Mouse (Mus musculus) left cerebral cortex, adult 9 months (tissue): Measurements from ENCODE around the gene Olfr26.
"Not testable (repeated sequence)": the region's sequence is repeated elsewhere in the genome, so short reads cannot be mapped to it uniquely, and the experiment has no call there.

Source experiments
- DNase-seq, 2 experiments: peaks; one replicate each; pipeline ENCODE4 v3.0.0; 2022; ENCODE audit warnings: low spot score in 2 of 2

Gene Olfr26

GRCm38 (mm10) chr9:38854760-38855159, at the start of gene Olfr26:
Gene Olfr26 (plus strand): TSS chr9:38855060.
- no peak for DNase-seq

GRCm38 (mm10) chr9:38805696-38806095, 49.2 kb upstream of the Olfr26 start:
- peak in 1 of 2 experiments; percentile 18 for DNase-seq

- DNase-seq, result no peak
These were observed 40.5 kb upstream of the Olfr26 start, which contains the start of gene Olfr922 for GRCm38 (mm10) chr9:38814314-38814713. Gene Olfr922 (plus strand): TSS chr9:38814614.

GRCm38 (mm10) chr9:38815458-38815986, 39.3 kb upstream of the Olfr26 start:
- DNase-seq, result no peak

- no peak for DNase-seq
These were observed 28.6 kb upstream of the Olfr26 start, which contains the start of gene Olfr923 for GRCm38 (mm10) chr9:38826245-38826644. Gene Olfr923 (plus strand): TSS chr9:38826545.

- no peak for DNase-seq
These were observed 21.8 kb upstream of the Olfr26 start for GRCm38 (mm10) chr9:38833027-38833426.

GRCm38 (mm10) chr9:38844149-38844548, 10.7 kb upstream of the Olfr26 start, which contains the start of gene Olfr924:
Gene Olfr924 (plus strand): TSS chr9:38844449.
- DNase-seq, result no peak

GRCm38 (mm10) chr9:38874880-38875279, 20.0 kb downstream of the Olfr26 start:
- not testable (repeated sequence) for DNase-seq

- no peak for DNase-seq
These were observed 22.0 kb downstream of the Olfr26 start, which contains the start of gene Olfr926 for GRCm38 (mm10) chr9:38876826-38877225. Gene Olfr926 (plus strand): TSS chr9:38877126.
